Mouse (Mus musculus): ENCODE measurements around the gene Sox5.

The Sox5 gene

DNA sequence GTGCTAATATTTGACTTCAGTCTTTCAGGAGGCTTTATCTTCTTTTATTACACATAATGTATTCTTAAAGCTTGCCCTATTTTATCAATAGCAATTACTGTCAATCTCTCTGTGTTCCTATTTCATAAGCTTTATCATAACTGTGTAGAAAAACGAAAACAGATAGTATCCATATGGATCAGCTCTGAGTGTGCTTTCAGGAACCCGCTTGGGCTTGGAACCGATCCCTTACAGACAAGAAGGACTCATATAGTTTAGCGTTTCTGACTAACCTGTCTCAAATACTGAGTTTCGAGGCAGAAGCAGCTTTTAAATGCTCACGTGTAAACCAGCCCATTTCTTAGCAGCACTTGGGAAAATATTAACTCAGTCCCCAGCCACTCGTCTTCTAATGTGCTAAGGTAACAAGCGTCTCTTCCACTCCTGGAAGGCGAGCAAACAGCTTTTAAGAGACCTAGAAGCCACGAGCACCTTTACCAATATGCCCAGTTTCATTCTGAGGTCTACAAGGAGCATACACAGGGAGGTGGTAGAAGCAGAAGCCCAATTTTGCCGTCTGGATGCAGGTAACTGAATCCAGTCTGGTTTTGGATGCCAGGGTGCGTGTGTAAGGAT, 706.3 kb downstream of the Sox5 start:
- DNase-seq = no peak

DNA sequence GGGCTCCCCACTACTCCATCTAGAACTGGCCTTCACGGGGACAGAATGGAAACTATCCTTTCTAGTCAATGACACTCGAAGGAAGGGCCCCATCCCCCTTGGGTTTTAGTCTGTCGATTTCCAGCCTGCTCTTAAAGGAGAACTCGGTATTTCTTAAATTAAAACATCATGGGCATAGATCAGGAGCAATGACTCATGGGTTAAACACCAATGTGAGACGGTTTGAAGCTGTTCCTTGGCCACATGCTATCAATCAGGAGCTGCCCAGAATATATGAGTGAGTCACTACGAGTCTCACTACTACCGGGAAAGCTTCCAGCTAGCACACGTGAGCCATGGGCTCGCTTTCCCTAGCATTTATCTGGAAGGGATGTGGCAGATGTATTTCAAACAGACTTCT, 707.0 kb downstream of the Sox5 start:
- DNase-seq = no peak

DNA sequence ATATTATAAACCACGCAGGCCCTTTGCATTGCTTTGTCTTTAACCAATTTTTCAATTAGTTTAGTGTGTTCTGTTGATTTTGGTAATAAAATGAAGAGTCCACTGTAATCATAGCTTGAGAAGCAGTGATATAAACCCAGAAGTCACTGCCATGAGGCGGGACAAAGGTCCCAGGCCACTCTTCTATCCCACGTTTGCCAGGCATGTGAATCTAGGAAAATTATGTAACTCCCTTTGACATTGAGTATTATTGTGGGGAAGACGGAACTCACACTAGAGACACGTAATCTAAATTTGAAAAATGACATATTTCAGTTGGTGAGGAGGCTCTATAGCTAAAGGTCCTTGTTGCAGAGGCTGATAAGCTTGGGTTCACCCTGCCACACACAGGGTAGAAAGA, 711.3 kb downstream of the Sox5 start:
- no peak for DNase-seq

DNA sequence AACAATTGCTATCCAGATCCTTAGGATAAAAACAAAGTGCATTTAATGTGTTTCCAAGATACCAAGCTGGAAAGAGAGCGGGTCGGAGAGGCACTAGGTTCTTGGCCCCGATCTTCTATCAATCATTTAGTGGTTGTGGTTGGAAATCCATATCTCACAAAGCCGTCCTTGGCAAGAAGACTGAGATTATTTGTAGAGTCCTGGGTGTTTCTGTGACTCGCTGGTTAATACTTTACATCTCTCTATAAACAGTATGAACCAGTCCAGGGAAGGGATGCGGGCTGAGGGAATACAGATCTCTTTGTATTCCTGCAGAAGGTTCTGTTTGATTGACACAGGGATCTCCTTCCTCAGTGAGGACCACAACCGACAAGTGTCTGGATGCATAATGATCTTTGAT, 714.3 kb downstream of the Sox5 start:
- DNase-seq = no peak

DNA sequence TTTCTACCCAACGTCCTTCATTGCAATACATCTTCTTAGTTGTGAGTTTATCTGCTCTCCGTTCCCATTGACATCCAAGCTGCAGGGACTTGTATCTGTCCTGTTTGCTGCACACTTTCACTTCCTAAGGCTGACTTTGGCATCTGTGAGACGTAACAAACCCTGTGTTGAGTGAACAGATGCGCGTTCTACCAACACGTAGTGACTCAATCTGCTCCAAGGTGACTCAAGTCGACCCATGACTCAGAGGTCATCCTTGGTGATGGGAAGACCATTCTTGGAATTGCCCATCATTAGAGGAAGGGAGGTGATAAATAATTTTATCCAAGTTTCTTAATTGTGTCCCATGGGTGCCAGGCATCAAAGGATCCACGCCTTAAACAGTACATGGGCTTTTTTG, 719.3 kb downstream of the Sox5 start:
- no peak for DNase-seq

DNA sequence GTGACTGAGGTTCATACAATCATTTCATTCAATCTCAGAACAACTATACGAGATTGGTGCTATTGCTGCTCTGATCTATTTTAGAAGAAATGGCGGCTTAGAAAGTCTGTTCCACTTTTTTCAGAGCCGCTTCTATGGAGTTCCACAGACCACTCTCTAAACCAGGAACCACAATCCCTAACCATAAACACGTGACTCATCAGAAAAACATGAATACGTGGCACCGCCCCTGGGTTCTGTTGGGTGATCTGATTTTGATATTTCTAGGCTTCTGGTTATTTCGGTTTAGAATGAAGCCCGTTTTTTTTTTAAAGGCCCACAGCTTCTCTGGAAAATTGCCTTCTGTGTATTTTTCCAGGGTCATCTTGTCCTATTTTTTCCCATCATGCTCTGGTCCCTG, 720.0 kb downstream of the Sox5 start:
- DNase-seq = no peak

DNA sequence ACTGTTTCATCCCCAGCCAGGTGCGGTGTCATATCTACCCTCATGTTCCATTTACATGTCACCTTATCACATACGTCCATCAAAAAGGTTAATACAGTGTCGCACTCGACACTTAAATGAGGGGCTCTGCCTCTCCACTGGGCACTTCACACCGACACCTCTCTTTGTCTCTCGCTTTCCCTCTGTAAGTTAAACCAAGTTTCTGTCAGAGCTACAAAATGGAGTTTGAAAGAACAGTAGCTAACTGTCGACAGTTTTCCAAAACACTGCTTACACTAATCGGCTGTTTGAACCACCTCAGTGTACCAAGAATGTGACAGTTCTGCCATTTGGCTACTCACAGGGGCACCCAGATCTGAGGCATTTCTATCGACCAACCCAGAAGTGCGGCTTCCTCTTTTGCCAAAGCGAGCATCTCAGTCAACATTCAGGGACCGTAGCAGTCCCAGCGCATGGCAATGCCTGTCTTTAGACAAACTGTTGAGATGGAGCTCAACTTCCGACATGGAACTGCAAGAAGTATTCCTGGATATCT, 724.6 kb downstream of the Sox5 start:
- DNase-seq = no peak

DNA sequence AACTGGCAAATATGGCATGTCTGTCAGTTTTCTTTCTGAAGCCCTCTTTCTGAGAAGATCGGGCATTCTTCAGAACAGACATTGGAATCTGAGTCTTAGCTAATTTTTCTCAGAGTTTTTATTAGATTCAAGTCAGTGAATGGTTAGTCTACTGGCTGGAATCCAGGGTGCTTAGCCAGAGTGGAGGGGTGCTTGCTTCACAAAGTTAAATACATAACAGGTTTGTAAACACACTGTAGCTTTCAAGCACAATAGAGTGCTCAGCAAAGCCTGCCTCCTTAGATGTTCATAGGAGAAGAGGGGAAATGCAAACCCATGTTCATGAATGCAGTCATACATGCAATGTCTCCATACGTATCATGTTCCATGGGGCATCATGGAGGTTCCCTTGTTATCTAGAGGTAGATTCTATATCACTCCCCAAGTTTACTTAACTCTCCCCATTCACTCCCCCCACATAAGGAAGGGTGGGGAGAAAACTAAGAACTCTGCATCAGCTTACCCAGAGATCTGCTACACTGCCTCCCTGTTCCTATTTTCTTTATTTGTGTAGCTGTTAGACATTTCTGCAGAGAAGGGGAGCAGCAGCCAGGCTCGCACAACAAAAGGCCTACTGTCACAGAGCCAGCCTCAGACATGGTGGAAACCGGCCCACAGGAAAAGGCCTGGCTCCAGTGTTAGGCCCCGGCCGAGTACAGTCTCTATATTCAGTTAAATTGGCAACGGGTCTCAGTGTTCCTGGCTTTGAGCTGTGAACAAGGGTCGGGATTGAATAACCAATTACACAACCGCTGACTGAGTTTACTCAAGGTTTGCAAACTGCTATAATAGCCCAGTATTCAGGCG, 725.3 kb downstream of the Sox5 start:
- peak; percentile 19 for DNase-seq

DNA sequence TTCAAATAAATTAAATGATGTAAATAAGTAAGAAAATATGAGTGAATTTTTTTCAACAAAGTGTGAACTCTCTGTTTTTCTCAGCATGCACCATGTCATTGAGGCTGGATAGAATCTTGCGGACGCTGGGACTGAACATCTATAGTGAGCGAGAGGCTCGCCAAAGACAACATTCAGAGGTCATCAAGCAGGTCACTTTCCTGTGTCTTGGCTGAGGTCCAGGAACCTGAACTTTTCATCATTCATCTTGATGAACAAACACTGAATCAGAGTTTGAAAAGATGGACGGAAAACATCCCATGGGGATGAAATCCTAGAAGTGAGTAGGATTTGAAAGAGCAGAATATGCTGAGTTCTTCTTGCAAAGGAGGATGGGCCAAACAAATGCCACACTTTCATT, 729.3 kb downstream of the Sox5 start:
- DNase-seq = no peak

DNA sequence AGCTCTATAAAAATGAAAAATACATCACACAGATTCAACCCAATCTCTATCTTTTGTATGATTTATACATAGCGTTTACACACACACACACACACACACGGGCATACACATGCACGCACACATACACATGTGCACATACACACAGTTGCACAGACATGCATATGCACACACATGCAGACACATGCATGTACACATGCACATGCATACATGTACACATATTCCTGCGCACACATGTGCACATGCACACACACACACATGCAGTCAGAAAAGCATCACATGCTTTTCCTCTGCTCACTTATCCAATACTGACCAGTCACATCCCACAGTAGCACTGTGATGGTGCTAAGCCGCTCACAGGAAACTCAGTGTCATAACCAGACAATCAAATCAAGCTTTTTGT, 730.5 kb downstream of the Sox5 start:
- no peak for DNase-seq

DNA sequence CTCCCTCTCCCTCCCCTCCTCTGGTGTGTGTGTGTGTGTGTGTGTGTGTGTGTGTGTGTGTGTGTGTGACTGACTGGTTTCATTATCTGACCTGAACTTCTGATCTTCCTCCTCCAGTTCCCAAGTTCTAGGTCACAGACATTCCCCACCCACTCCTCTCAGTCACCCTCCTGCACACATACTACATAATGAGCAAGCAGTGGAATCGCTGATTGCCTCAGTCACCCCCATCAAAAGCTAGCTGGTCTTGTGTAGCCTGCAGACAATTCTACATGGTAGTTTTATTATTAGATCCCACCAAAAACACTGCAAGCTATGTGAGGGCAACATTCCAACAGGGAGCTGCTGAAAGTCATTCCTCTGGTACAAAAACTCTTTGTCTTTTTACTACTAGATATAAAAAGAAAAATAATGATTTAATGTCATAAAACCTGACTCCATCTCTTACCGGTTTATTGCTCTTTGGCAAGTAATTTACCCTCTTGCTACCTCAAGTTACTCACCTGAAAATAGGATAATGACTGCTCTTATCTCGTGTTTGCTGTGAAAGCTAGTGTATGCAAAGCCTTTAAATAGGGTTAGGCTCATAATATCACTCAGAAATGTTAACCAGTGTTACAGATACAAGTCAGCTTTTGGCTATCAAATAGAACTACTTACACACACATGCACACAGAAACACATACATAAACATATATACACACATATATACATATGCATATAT, 733.4 kb downstream of the Sox5 start:
- no peak for DNase-seq

DNA sequence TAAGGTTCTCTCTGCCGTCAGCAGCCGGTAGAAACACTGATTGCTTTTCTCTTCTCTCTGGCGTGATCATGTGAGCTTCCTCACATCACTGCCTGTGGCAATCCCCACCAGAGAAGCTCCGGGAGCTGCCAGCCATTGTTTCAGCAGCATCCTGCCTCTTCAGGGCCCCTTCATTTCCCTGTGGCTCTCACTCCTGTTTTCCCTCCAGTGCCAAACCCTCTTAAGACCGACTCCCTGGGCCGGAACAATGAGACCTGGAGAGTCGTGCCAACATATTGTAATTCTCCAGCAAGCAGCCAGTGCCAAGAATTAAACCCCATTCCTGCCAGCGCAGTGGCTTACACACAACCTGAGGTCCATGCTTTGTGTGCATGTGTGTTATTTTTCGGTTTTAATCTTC, 736.3 kb downstream of the Sox5 start:
- no peak for DNase-seq

DNA sequence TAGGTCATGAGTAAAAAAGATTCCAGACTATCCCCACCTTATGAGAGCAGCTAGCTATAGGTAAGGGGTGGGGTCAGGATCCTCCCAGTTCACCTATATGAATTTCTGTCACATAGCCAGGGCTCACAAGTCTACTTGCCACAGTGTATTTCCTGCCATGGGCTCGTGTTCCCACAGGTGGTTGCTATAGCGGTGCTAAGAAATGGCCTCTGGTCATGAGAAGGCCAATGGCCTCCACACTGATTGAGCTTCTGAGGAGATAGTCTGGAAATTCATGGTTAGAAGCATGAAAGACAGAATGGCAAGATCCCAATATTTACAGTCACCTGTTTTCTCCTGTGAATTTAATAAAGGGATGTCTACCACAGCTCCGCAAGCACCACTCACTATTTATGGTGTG, 737.4 kb downstream of the Sox5 start:
- no peak for DNase-seq

DNA sequence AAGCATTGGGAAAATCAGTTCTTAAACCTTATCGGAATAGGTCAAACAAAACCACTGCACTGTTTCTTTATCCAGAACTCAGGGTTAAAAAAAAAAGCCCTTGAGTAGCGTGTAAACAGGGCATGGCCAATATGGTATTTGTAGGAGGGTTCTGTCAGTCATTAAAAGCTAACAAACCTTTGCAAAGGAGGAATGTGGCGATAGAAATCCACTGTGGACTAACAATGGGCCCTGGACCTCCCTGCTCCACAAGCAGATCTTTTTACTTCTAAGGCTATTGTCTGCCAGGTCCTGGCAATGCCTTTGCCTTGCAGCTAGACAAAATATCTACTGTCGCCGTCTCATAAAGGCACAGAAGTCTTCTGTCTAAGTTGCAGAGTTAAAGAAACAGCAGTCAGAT, 738.8 kb downstream of the Sox5 start:
- no peak for DNase-seq

DNA sequence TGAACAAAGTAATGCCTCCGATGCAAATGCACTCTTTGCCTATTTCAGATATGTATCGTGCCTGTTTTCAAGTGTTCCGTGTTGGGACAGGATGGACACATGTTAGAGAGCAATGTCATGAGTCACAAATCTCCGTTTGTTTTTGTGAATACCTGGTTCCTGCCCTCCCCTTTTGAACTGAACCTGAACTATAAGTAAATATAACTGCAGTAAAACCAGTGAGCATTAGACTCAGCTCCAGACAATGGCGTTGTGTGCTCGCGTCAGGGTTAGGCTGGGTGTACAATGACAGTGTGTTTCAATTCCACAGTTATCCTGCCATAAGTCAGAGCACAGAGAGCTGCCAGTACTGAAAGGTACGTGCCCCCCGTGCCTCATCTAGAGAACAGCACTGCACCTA, 739.8 kb downstream of the Sox5 start:
- no peak for DNase-seq

DNA sequence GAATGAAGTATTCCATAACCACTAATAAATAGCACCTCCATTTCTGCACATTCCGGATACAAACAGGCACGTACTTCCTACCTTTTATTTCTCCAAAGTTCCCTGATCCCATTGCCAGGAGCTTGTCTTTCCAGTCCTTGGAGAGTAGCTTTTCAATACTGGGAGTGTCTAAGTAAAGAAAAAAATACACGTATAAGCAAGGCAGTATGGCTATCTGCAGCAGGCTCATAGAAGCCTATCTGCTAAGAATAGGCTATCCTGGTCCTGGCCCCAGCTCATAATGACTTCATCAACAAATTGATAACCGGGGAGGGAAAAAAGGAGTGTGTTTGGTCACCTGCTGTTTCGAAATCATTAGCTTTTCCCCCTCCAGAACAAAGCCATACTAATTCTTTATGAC, 740.6 kb downstream of the Sox5 start:
- DNase-seq = no peak

DNA sequence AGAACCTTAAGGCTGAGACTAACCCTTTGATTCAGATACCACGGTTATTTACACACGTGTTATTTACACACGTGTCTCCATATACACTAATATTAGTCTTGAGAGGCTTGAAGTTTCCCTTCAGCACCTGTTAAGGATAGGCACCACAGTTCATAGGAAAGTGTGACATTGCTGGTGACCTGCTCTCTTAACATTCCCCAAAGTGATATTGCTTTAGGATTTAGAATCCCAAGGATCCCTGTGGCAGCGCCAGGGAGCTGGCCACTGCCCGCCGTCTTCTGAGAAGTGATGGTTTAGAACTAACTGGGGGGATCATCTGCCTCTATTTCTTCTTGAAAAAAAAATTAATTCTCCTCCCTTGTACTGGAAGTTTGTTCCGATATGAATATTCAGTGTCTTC, 741.4 kb downstream of the Sox5 start:
- DNase-seq = no peak

DNA sequence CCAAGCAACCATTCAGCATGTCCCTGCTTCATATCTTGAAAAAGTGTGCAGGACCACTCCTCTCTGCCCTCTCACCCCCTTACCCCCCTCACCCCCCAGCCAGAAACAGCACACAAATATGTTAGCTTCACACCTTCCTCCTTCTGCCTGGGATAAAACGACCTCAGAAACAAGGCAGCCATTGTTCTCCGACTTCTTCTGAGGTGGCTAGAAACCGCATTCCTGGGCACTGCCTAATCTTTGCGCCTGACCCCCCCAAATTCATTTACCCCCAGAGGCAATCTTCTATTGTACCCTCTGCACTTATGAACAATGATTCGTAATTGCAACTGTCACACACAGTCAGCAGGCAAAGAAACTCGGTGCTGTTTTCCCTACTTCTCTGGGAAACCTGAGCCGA, 742.6 kb downstream of the Sox5 start:
- DNase-seq = no peak

DNA sequence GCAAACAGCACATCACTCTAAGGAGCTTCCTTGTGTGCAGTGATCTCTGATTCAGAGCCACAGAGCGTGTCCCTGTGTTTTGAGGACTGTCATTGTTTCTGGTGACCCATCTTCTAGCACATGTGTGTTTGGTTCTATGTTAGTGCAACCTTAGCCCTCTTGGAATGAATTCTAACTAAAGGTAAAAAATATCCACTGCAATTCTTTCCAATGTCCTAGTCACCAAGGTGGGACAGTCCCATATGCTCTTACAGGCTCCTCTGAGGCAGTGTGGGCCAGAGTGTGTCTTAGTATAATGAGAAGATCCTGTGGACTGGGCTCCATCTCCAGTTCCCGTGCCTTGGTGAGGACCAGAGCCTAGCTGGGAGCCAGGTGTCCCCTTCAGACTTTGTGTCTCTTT, 748.6 kb downstream of the Sox5 start:
- no peak for DNase-seq

DNA sequence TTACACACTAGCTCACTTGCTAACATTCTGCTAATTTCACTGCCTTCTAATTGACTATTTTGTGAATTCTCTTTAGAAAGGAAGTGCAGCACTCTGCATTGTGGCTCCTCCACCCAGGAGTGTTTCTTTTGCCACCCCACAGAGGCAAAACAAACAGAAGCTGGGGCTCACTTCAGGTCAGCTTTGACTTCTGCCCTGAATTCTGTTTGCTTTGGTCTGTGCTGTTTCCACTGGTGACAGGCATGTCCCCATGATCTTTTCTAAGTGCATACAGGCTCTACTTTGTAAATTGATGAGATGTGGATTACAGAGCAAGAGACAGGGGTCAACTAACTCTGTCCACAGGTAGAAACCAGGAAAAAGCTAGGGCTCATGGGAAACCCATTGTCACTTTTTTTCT, 764.8 kb downstream of the Sox5 start:
- DNase-seq = no peak

DNA sequence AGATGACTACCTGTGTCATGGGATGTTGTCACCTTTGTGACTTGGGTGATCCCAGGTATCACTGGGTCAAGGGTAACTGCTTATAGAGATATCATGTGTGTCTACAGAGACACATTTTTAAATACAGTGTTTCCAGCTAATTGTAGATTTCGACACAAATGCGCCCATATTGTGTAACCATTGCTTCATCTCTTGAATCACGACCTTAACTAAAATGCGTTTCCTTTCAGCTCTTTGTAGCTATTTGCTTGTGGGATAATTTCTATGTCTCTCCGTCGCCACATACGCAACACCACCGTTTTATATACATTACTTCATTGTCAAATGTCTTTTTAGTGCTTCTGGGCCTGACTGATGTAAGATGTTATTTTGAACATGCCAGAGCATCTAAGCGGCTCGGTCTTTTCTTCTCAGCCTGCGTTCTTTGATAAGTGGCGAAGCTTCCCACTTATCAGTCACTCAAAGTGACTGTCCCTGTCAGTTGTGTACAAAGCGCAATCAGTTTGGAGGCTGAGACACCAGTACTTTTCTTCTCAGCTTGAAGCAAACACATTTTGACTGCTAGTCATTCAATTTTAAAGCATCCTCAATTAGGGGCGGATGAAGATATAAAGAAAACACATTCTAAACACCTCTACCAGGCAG, 769.8 kb downstream of the Sox5 start:
- DNase-seq = no peak

DNA sequence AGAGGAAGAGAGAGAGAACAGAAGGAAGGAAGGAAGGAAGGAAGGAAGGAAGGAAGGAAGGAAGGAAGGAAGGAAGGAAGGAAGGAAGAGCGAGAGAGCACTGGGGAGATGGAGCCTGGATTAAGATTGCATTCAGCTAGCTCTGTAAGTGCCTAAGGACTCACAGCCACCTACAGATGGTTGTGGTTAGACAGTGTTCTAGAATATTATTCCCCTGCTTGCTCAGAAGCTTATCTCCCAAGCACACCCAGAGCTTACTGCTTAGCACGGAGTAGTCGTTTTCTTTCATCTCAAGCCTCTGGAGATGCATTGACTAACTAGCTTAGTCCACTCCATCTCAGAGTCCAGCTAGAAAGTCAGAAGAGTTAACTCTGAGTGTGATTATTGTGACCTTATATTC, 770.8 kb downstream of the Sox5 start:
- DNase-seq = no peak

DNA sequence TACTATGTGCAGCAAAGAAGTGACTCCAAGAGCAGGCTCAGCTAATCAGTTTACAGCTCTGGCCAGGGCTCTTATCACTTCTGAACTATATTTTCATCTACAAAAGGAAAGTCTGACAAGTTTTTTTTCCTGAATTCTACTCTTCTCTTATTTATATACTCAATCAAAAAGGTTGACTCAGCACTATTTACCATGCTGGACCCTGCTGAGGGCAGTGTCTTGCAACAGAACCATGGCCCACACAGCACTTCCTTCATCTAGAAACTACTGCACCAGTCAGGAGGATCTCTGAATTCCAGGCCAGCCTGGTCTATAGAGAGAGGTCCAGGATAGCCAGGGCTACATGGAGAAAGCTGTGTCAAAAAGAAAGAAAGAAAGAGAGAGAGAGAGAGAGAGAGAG, 771.5 kb downstream of the Sox5 start:
- no peak for DNase-seq

DNA sequence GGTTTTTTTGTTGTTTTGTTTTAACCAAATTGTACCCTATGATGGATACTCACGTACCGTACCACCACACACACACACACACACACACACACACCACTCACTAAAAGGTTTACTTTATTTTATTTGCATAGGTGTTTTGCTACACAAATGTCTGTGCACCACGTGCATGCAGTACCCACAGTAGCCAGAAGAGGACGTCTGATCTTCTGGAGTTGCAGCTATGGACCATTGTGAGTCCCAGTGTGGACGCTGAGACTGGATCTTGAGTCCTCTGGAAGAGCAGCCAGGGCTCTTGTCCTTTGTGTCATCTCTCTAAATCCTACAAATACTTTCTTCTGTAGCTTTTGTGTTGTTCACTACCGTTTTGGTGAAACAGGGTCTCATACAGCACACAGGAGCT, 776.6 kb downstream of the Sox5 start:
- no peak for DNase-seq
